Mouse (Mus musculus): ENCODE measurements around the gene Ddx25. TPM values are rescaled to one million over a fixed set of nuclear protein-coding genes. Genes with fewer than 3 reads are reported as not detected.

The Ddx25 gene
- polyA plus RNA-seq, 1 experiment from 2014 or later = 30.1 TPM

DNA sequence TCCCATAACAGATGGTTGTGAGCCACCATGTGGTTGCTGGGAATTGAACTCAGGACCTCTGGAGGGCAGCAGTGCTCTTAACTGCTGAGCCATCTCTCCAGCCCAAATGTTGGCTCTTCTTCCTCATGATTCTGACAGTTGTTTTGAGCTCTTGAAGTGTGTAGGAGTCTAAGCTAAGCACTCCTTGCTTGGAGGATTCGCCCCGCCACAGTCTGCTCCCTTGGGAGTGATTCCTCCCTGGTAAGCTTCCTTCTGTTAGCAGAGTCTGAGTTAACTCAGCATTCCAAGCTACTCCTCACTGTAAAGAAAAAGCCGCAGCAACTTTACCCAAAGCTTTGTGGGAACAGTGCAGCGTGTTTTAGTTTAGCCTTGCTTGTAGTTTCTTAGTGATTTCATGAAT, 69.8 kb downstream of the Ddx25 start:
- no peaks in the 10 kb centered on the region for H3K27me3 ChIP-seq (replicated peaks; ENCODE audit: control insufficient read depth, insufficient read depth, low read length)
- H3K4me2 ChIP-seq (ENCODE audit: low read length) = no peak overlapping the region
- H3K4me1 ChIP-seq (ENCODE audit: control insufficient read depth, insufficient read depth, low read depth, low read length) = no peaks in the 10 kb centered on the region
- ATAC-seq = no peak
- no peak overlapping the region for H3K4me3 ChIP-seq (ENCODE audit: low read length)
- no peaks in the 10 kb centered on the region for H3K9me3 ChIP-seq (ENCODE audit: control insufficient read depth, low read length)
- 78% methylated on average over 4 of the region's 4 CpGs for WGBS
- 0 out of 2 replicates have a peak, but pooled peaks cover 3% of the 10 kb centered on the region for H3K36me3 ChIP-seq (ENCODE audit: control insufficient read depth, insufficient read depth, low read length)
- no peak overlapping the region for H3K9ac ChIP-seq (ENCODE audit: low read depth, low read length)
- H3K27ac ChIP-seq (ENCODE audit: low read depth, low read length) = no peak overlapping the region

Other genes with a start within 250 kb of the Ddx25 start
- 2.9 and 3.7 TPM in 2 replicates for gene Cdon, start 137.4 kb downstream of the Ddx25 start, polyA plus RNA-seq (2015; fragmentation: Nextera tagmentation; extraction: Ambion mirVana)
- gene Gm1113, start 40.3 kb downstream of the Ddx25 start, polyA plus RNA-seq (2015; fragmentation: Nextera tagmentation; extraction: Ambion mirVana) = not detected in 2 replicates
- gene Pus3, start 67 bp upstream of the Ddx25 start, polyA plus RNA-seq (2015; fragmentation: Nextera tagmentation; extraction: Ambion mirVana) = 14.1 and 15.2 TPM in 2 replicates
- 0.73 and 0.77 TPM in 2 replicates for gene Pate2, start 11.8 kb upstream of the Ddx25 start, polyA plus RNA-seq (2015; fragmentation: Nextera tagmentation; extraction: Ambion mirVana)
- 14.8 and 17.6 TPM in 2 replicates for gene Hyls1, start 11.9 kb upstream of the Ddx25 start, polyA plus RNA-seq (2015; fragmentation: Nextera tagmentation; extraction: Ambion mirVana)
- not detected in 2 replicates for gene Pate4, start 53.4 kb upstream of the Ddx25 start, polyA plus RNA-seq (2015; fragmentation: Nextera tagmentation; extraction: Ambion mirVana)
- gene Pate3, start 89.7 kb upstream of the Ddx25 start, polyA plus RNA-seq (2015; fragmentation: Nextera tagmentation; extraction: Ambion mirVana) = not detected in 2 replicates
- gene Pate1, start 128.9 kb upstream of the Ddx25 start, polyA plus RNA-seq (2015; fragmentation: Nextera tagmentation; extraction: Ambion mirVana) = not detected in 2 replicates
- gene Gm17677, start 182.5 kb upstream of the Ddx25 start, polyA plus RNA-seq (2015; fragmentation: Nextera tagmentation; extraction: Ambion mirVana) = not detected in 2 replicates
- gene Gm17727, start 219.6 kb upstream of the Ddx25 start, polyA plus RNA-seq (2015; fragmentation: Nextera tagmentation; extraction: Ambion mirVana) = not detected in 2 replicates
- gene Gm27235, start 231.6 kb upstream of the Ddx25 start, polyA plus RNA-seq (2015; fragmentation: Nextera tagmentation; extraction: Ambion mirVana) = not detected in 2 replicates
- not detected in 2 replicates for gene D730048I06Rik, start 231.6 kb upstream of the Ddx25 start, polyA plus RNA-seq (2015; fragmentation: Nextera tagmentation; extraction: Ambion mirVana)

Data from hindbrain, embryonic 16.5 days (tissue).